Mouse (Mus musculus) spleen, embryonic (tissue): Measurements from ENCODE around the gene Kif13a.

ENCODE experiments used
- CTCF ChIA-PET: fragments of 350-600 bp; sonication (Branson Sonifier 250); formaldehyde crosslinking; loops from one replicate; lab custom pipeline; 2022; lab: Charles Lee

Kif13a gene

GRCm38 (mm10) chr13:46921559-46921958, 8.1 kb downstream of the Kif13a start:
- CTCF ChIA-PET: no interaction called here

DNA sequence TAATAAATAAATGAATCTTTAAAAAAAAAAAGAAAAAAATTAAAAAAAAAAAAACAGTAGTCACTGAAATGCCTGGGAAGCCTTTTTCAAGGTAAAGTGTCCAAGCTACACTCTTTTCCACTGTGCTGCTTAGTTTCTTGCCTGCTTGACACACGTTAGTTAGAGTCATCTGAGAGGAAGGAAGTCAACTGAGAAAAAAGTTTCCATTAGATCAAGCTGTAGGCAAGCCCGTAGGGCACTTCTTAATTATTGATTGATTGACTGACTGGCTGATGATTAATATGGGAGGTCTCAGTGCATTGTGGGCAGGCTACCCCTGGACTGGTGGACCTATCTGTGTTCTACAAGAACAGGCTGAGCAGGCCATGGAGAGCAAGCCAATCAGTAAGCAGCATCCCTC, 9.9 kb downstream of the Kif13a start:
- CTCF ChIA-PET: no interaction called here

DNA sequence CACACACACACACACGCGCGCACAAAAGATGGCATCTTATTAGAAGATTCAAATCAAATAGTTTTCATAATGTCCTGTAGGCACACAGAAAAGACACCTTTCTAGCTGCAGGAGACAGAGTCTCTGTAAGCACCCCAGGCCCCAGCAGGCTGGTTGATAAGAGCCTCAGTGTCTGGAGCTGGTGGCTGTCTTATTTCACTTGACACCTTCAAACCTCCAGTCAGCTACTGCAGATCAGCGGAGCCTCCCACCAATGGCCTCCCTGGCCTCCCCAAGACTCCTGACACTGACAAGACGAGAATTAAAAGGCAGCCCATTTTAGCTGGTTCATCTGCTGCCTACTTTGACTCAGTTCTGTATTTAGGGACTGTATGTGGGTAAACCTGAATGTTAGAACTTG, 11.2 kb downstream of the Kif13a start:
- CTCF ChIA-PET: no interaction called here

DNA sequence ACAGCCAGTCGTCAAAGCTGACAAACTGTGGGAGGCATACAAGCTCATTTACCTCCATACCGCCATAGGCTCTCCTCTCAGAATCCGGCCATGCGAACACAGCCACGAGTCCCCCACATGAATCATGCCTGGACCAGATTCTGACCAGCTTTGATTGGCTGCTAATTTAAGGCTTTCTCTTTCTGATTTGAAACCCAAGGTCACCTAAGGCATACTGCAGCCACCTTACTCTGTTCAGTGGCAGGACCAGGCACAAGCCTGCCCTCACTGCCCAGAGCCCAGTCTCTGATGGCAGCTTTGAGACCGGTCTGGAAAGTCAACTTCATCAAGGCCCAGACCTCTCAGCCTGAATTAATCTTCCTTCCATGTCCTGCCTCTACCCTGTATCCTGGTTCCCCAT, 17.7 kb downstream of the Kif13a start:
- CTCF ChIA-PET: no interaction called here

DNA sequence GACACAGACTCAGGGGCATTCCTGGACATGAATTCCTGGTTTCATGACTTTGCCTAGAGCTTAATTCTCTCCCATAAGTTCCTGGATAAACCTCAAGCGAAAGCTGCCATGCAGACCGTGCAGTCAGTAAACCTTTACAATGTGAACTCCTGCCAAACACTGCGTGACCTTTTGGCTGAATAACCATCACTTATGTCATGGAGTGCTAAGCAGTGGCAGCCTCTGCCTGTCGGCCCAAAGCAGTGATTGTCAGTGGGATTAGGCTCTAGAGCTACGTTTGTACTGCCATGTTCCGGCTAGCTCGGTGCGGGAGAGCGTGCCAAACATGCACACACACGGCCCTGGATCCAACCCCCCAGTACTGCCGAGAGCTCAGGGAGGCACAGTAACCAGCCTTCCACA, 18.6 kb downstream of the Kif13a start:
- CTCF ChIA-PET: no interaction called here

- CTCF ChIA-PET: no interaction called here
Observed at GRCm38 (mm10) chr13:46909946-46910345, 19.7 kb downstream of the Kif13a start.

DNA sequence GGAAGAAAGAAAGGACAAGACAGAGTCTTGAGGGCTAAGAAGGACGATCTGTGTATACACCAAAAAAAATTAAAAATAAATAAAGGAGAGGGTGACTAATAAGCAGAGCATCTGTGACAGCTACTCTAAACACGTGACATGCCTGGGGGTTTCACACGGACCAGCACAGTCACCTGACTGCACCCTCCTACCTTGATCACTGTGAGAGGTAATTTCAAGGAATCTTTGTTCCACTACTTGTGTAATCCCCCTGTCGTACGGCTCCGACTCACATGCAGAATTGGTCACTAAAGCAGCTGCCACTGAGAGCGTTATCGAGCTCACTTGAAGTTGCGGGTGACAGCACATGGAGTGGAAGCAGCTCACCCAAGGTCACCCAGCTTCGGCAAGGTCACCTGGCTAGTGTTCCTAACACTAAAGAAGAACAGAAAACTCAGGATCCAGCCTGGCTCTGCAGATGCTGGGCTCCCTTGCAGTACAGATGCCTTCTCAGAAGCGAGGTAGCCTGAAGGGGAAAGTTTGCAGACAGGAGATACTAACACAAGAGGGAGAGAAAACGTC, 20.6 kb downstream of the Kif13a start:
- CTCF ChIA-PET: interaction anchor here (0.6 kb wide), 1 partner anchor 19 kb away, joined by 6 read pairs; no protein-coding TSS in a partner anchor

DNA sequence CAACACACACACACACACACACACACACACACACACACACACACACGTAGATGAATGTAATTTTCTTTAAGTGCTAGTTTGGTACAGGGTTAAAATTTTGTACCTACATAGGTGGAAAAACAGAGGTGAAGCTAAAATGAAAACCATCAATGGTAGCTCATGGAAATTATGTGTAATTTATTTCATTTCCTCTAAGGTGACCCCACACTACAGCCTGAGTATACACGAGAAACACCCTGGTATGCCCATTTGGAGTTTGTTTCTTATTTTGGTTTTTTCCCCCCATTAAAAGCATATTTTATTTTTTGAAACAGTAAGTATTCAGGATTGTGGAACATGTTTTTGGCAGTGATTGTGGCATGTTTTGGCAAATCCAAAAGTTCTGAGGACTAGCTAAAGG, 21.3 kb downstream of the Kif13a start:
- CTCF ChIA-PET: interaction anchor here (0.6 kb wide), 1 partner anchor 19 kb away, joined by 6 read pairs; no protein-coding TSS in a partner anchor

GRCm38 (mm10) chr13:46907861-46908260, 21.8 kb downstream of the Kif13a start:
- CTCF ChIA-PET: no interaction called here

DNA sequence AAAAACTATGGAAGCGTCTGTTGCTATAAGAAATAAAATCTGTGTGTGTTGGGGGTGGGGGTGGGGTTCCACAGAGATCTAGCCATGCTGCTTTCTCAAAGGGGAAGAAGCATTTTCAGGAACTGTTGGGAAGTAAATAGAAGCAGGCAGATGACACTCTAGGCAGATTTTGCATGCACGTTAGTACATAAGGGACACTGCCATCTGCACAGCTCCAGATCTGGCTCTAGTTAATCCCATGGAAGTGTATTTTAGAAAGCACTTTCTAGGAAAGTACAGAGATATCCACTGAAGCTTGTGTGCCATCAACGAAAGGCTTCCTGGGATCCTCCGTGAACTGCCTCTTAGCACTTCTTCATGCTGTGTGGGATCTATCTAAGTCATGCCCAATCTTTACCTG, 22.6 kb downstream of the Kif13a start:
- CTCF ChIA-PET: no interaction called here

- CTCF ChIA-PET: no interaction called here
Observed at GRCm38 (mm10) chr13:46905971-46906370, 23.7 kb downstream of the Kif13a start.

GRCm38 (mm10) chr13:46904982-46905621, 24.6 kb downstream of the Kif13a start:
- CTCF ChIA-PET: no interaction called here

- CTCF ChIA-PET: no interaction called here
Observed at GRCm38 (mm10) chr13:46902568-46903255, 27.0 kb downstream of the Kif13a start.

GRCm38 (mm10) chr13:46900870-46901555, 28.7 kb downstream of the Kif13a start:
- CTCF ChIA-PET: interaction anchor here (0.6 kb wide), 1 partner anchor 24 kb away, joined by 6 read pairs; no protein-coding TSS in a partner anchor

GRCm38 (mm10) chr13:46898837-46899236, 30.8 kb downstream of the Kif13a start:
- CTCF ChIA-PET: no interaction called here

- CTCF ChIA-PET: no interaction called here
Observed at GRCm38 (mm10) chr13:46898411-46898810, 31.3 kb downstream of the Kif13a start.

GRCm38 (mm10) chr13:46892380-46892779, 37.3 kb downstream of the Kif13a start:
- CTCF ChIA-PET: no interaction called here

GRCm38 (mm10) chr13:46888150-46888683, 41.5 kb downstream of the Kif13a start:
- CTCF ChIA-PET: no interaction called here

DNA sequence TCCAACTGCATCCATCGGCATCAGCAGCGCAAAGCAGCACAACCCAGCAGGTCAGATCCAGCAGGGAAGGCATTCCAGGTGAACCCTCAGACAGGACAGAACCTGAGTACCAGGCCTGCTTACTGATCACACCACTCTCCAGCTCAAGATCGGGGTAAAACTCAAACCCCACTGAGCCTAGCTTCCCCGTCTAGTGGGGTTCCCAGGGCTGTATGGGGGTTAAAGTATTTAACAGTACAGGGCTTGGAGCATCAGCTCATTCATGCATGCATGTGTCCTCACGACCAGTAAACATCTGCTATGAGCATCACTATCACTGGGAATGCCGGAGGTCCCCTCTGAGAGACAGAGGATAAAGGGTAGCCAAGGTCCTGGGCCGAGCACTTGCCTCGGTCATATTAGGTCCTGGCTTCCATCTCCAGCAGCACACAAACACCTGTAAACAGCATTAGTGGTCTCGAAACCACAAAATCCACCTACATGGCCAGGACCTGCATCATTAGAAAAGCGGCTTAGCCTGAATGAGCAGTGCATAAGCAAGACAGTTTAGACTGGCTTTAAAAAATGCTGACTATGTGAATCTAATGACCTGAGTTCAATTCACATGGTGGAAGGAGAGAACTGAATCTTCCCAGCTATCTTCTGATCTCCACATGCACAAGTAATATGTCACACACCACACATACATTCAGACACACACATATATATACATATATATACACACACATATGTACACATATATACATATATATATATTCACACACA, 43.0 kb downstream of the Kif13a start:
- CTCF ChIA-PET: no interaction called here

GRCm38 (mm10) chr13:46885759-46886060, 44.0 kb downstream of the Kif13a start:
- CTCF ChIA-PET: no interaction called here
